Mouse (Mus musculus): ENCODE results near the gene Sorcs3.

DNA sequence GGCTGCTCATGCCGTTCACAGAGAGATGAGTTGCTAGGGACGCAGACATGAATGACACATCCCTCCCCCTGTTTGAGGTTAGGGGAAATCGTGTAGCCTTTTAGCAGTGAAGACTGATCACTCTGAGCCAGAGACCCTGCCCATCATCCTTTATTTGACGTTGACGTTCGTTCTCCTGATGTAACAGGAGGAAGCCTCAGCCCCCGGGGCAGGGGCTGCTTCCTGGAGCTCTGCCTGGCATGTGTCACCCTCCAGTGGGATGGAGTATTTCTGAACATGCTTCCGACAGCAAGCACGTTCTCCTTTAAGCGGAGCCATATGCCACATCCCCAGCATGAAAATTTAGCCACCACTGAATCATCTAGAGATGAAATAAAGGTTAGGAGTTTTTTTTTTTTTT lies 162.2 kb downstream of the Sorcs3 start:
- TF ChIP-seq CTCF (IDR thresholded peaks at IDR 0.05; ENCODE audit: borderline replicate concordance, insufficient read depth, low read length) (no peak), POLR2A (IDR thresholded peaks at IDR 0.05; ENCODE audit: low read depth, low read length) (no peak)

Measured in embryonic fibroblast, embryonic 13.5 days (primary cell).